Mouse (Mus musculus) thymus, postnatal 0 days (tissue): ENCODE results near the gene Napa. TPM values are rescaled to one million over a fixed set of nuclear protein-coding genes. Genes with fewer than 3 reads are reported as not detected.

Source experiments
- DNase-seq: peaks from one replicate; pipeline ENCODE4 v3.0.0-alpha.2; 2015; ENCODE audit warnings: low spot score
- polyA plus RNA-seq: library from polyadenylated mRNA; unstranded; fragments of >200 nt; fragmentation: Nextera tagmentation; extraction: Ambion mirVana; gene quantifications from 2 replicates; pipeline ENCODE4 v1.2.1, GENCODE M21; 2015

The Napa gene
- 152 and 172 TPM in 2 replicates for polyA plus RNA-seq

GRCm38 (mm10) chr7:16098021-16099017 is at the start of gene Napa:
Napa (plus strand) TSS chr7:16098458.
- peak; percentile 99 for DNase-seq

GRCm38 (mm10) chr7:16048675-16049575 is 49.3 kb upstream of the Napa start:
- DNase-seq: peak; percentile 35

- DNase-seq: no peak
Observed at GRCm38 (mm10) chr7:16049576-16049915, 48.7 kb upstream of the Napa start.

GRCm38 (mm10) chr7:16050600-16050999 is 47.7 kb upstream of the Napa start:
- no peak for DNase-seq

GRCm38 (mm10) chr7:16051883-16052595 is 46.2 kb upstream of the Napa start:
- DNase-seq: peak; percentile 89

GRCm38 (mm10) chr7:16052684-16053083 is 45.6 kb upstream of the Napa start:
- DNase-seq: peak; percentile 98

DNA sequence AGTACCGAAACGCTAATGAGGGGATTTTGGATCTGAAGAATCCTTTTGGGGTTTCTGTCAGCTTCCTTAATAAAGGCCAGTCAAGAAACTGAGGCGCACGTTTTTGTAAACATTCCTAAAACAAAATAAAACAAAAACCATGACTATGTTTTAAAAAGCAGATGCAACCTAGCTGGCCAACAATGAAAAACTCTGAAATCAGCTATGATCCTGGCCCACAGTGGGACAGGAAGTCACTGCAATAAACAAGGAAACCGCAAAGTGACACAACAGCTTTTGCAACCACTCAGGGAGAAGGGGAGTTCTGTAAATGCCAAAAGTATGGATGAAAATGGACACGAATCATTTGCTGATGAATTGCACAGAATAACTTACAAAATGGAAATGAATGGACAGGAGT is 45.2 kb upstream of the Napa start:
- DNase-seq: no peak

DNA sequence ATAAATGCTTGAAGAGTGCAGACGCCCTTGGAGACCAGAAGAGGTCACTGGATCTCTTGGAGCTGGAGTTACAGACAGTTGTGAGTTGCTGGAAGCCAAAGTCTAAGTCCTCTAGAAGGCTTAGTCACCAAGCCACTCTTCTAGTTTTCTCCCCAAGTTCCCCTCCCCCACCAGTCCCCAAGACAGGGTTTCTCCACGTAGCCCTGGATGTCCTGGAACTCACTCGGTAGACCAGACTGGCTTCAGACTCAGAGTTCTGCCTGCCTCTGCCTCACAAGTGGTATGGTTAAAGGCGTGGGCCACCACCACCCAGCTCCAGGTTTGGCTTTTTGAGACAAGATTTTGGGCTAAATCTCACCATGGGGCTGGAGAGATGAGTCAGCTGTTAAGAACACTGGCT is 43.3 kb upstream of the Napa start:
- DNase-seq: no peak

- DNase-seq: peak; percentile 33
Observed at GRCm38 (mm10) chr7:16055665-16056064, 42.6 kb upstream of the Napa start.

- peak; percentile 48 for DNase-seq
Observed at GRCm38 (mm10) chr7:16056459-16057135, 41.7 kb upstream of the Napa start.

DNA sequence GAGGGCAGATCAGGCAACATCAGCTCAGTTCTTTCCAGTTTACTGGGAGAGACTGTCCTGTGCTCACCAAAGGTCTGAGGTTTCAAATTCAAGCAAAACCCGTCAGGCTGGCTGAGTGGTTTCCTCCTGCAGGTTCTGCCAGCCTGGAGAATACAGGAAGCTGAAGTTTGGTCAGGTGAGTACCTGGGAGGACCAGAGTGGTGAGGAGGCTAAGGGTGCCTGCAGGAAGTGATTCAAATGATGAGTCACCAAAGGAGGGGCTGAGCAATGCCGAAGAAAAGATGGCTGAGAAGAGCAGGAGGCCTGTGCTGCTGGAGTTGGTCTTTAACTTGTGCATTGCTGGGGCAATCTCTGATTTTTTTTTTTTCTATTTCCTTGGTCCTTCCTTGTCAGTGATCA is 41.1 kb upstream of the Napa start:
- peak; percentile 55 for DNase-seq

GRCm38 (mm10) chr7:16061219-16062098 is 36.8 kb upstream of the Napa start, which contains the start of gene Zfp541:
Zfp541 (plus strand) TSS chr7:16061814.
- DNase-seq: no peak

DNA sequence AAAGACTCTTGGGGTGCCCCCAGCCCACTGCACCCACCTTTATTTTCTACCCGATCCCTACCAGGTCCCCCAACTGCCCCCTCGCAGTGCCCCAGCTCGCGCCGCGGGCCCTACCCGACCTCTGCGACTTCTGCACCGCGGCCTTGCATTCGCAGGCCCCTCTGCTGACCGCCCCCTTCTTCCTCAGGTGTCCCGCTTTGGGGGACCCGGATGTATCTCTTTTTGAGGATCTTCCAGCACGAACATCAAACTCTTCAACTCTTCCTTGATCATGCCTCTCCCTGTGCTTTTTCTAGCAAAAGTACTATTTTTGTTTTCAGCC is 36.2 kb upstream of the Napa start:
- no peak for DNase-seq

- DNase-seq: no peak
Observed at GRCm38 (mm10) chr7:16063490-16063889, 34.8 kb upstream of the Napa start.

- DNase-seq: no peak
Observed at GRCm38 (mm10) chr7:16070846-16071245, 27.4 kb upstream of the Napa start.

DNA sequence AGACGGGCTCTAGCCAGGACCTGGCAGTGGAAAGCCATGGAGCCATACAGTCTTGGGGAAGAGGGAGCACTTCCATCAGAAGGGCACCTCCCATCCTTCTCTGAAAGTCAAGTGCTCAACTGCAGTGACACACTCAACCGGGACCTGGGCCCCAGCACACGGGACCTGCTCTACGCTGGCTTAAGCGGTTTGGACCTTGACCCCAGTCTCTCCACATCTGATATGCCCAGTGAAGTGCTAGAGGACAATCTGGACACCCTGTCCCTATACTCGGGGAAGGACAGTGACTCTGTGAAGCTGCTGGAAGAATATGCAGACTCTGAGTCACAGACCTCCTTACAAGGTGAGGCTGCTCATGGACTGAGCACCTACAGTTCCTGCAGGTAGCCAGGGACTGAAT is 26.4 kb upstream of the Napa start:
- no peak for DNase-seq

DNA sequence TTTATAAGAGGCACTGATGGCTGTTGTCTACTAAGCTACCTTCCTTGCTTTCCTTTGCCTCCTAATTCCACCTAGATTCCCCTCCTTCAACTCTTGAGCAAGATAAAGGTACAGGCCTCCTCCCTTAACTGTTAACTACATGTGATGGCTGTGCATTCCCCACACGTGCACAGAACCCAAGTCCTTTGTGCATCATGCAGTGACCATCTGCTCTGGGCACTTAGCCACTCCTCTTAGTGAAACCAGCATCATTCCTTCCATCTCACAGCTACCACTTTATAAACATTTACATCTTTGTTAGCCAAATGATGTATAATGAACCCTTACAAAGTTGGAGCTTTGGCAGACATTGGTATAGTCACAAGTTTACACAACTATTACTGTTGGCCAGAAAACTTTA is 18.3 kb upstream of the Napa start:
- DNase-seq: no peak

- no peak for DNase-seq
Observed at GRCm38 (mm10) chr7:16080581-16080980, 17.7 kb upstream of the Napa start.

DNA sequence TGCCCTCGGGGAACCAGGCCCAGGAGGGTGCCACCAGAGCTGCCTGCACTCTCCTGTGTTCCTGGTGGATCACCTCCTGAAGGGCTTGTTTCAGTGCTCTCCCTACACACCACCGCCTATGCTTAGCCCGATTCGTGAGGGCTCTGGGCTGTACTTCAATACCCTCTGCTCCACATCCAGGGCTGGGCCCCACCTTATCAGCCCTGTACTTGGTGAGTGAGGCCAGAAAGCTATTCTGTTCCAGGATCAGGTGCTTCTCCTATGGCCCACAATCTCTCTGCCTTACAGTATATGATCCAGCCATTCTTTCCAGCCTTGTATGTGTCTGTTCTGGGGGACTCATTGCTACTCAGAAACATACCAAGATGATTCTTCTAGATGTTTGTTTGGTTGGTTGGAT is 14.9 kb upstream of the Napa start:
- DNase-seq: no peak

DNA sequence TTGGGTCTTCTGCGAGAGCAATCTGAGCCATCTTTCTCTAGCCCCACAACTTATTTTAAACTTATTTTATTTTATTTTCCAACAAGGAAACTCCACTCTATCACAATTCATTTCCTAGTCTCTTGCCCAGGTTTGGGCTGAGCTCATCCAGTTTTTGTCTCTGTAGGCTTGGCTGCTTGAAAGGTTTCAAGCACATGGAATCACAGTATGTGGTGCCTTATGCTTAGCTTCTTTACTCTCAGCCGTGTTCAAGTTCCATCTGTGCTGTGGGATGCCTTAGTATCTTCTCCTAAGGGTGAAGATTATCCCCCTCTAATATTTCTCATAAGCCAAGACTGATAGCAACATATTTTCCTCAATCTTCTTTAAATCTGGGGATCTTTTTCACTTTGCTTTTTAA is 10.7 kb upstream of the Napa start:
- DNase-seq: no peak
